Mouse (Mus musculus) thymus, adult 2 months (tissue): ENCODE measurements at regions not wholly inside any gene's neighbourhood (a gene's known extent, or its start where the extent isn't known, plus 50 kb on each side); places are given as distances from the start of the nearest gene placed in this dataset.

Experiments
- CTCF ChIP-seq: fragments of 200-500 bp; IDR thresholded peaks from 2 replicates; pipeline ENCODE4 v1.5.1; 2012; ENCODE audit warnings: mild to moderate bottlenecking, control low read depth, low read length, moderate library complexity, borderline replicate concordance; ENCODE audit not compliant: control insufficient read depth, poor library complexity, insufficient read depth; ENCODE audit errors: extremely low read depth
- POLR2A ChIP-seq: fragments of 200-500 bp; IDR thresholded peaks from 2 replicates; pipeline ENCODE4 v1.6.1; 2012; ENCODE audit warnings: mild to moderate bottlenecking, low read length, control low read depth, moderate library complexity; ENCODE audit not compliant: control insufficient read depth, poor library complexity, insufficient read depth; ENCODE audit errors: extremely low read depth

GRCm38 (mm10) chr12:105959756-105960155 is 50.3 kb upstream of the Vrk1 start:
- no peak for TF ChIP-seq POLR2A
- TF ChIP-seq CTCF: no peak
